Mouse (Mus musculus): ENCODE data around the gene Sgsm2. TPM values are rescaled to one million over a fixed set of nuclear protein-coding genes. Genes with fewer than 3 reads are reported as not detected.

The Sgsm2 gene
- polyA plus RNA-seq, 2 experiments: 1.1 to 2.6 TPM

DNA sequence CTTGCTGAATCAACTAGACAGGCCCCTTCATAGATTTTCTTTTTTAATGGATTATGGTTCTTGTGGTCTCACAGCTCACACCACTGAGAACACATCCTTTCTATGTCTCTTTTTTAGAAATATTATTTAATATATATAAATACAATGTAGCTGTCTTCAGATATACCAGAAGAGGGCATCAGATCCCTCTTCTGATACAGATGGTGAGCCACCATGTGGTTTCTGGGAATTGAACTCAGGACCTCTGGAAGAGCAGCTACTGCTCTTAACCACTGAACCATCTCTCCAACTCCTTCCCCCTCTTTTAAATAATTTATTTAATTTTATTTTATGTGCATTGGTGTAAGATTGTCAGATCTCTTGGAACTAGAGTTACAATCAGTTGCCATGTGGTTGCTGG, 86.7 kb downstream of the Sgsm2 start:
- no peak overlapping the region for H3K4me3 ChIP-seq (ENCODE audit: insufficient read depth in 1 of 2, low read depth in 2 of 2, low read length in 2 of 2)
- H3K36me3 ChIP-seq (replicated peaks; ENCODE audit: control insufficient read depth, insufficient read depth, low read depth): peaks cover 9% of the 10 kb centered on the region
- no peak overlapping the region for H3K4me2 ChIP-seq (ENCODE audit: low read depth)
- H3K27ac ChIP-seq: no peak overlapping the region
- H3K9me3 ChIP-seq (ENCODE audit: control insufficient read depth, low read length): no peaks in the 10 kb centered on the region
- ATAC-seq (ENCODE audit: insufficient read depth) (no peak), DNase-seq (ENCODE audit: low read depth in 3 of 3, low spot score in 3 of 3) (no peak)
- no peaks in the 10 kb centered on the region for H3K4me1 ChIP-seq (replicated peaks; ENCODE audit: control insufficient read depth in 2 of 2, insufficient read depth in 2 of 2, low read length in 1 of 2)
- no peak for TF ChIP-seq EP300 (IDR thresholded peaks at IDR 0.05; ENCODE audit: low read depth)
- TF ChIP-seq CTCF (IDR thresholded peaks at IDR 0.05; ENCODE audit: low read depth): peak; percentile 3; the same call in 1 of the 2 replicates
- H3K27me3 ChIP-seq (ENCODE audit: control insufficient read depth, insufficient read depth, low read length): no peaks in the 10 kb centered on the region
- H3K9ac ChIP-seq (replicated peaks): no peak overlapping the region

DNA sequence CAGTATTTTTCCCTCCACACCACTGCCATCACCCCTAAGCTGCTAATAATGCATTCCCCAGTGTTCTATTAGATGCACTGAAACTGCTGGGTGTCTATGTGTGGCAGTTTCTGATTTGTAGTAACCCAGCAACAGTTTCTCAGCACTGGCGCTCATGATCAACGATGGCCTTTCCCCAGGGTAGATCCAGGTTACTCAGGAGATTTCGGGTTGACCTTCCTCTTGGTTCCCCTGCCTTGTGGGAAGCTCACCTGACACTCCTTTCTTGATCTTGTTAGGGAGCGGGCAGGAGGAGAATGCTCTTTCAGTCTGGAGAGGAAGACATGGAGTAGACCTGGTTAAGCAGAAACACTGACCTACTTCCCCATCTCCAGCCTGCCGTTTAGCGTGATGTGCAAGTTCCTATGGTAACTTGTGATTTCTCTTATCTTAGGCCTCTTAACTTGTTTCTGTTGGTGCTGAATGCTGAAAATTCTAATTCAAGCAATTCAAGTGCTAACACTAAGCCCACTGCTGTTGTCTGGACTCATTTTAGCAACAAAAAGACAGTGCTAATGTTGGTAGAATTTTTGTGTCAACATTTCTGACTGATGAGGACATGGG, 88.5 kb downstream of the Sgsm2 start:
- H3K36me3 ChIP-seq (replicated peaks; ENCODE audit: control insufficient read depth, insufficient read depth, low read depth): peaks cover 13% of the 10 kb centered on the region
- no peak for DNase-seq (ENCODE audit: low read depth in 3 of 3, low spot score in 3 of 3)

DNA sequence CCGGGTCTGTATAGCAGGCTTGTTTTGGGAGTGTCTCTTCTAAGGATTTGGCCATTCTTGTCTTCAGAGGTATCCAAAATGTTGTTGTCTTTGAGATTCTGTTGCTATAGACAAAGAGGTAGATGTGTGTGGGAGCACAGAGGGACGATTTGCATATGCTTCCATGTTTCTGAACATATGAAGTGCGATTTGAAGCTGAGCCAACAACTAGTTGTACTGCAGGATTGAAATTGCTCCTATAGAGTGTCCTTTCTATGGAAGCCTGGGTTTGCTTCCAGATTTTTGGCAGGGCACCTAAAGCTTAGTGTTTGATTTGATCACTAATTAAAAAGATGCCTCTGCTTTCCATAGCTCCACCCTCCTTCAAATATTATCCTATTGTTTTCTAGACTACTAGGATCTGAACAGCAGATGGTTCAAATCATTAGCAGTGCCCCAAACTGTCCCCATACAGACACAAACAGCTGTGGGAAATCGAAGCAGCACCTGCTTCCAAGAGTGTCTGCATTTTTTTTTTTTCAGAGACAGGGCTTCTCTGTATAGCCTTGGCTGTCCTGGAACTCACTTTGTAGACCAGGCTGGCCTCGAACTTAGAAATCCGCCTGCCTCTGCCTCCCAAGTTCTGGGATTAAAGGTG, 89.5 kb downstream of the Sgsm2 start:
- no peak for ATAC-seq (ENCODE audit: insufficient read depth)
- no peak overlapping the region for H3K4me2 ChIP-seq (ENCODE audit: low read depth)
- H3K27me3 ChIP-seq (ENCODE audit: control insufficient read depth, insufficient read depth, low read length): no peaks in the 10 kb centered on the region
- no peaks in the 10 kb centered on the region for H3K9me3 ChIP-seq (ENCODE audit: control insufficient read depth, low read length)
- no peak overlapping the region for H3K27ac ChIP-seq
- H3K4me1 ChIP-seq (replicated peaks; ENCODE audit: control insufficient read depth in 2 of 2, insufficient read depth in 2 of 2, low read length in 1 of 2): no peaks in the 10 kb centered on the region
- DNase-seq (ENCODE audit: low read depth in 3 of 3, low spot score in 3 of 3): no peak
- H3K36me3 ChIP-seq (replicated peaks; ENCODE audit: control insufficient read depth, insufficient read depth, low read depth): peaks cover 9% of the 10 kb centered on the region
- TF ChIP-seq EP300 (IDR thresholded peaks at IDR 0.05; ENCODE audit: low read depth): no peak
- TF ChIP-seq CTCF (IDR thresholded peaks at IDR 0.05; ENCODE audit: low read depth): no peak
- 73% methylated on average over 6 of the region's 6 CpGs for whole genome bisulfite sequencing (ENCODE audit: insufficient replicate concordance)
- H3K9ac ChIP-seq (replicated peaks): no peak overlapping the region
- no peak overlapping the region for H3K4me3 ChIP-seq (ENCODE audit: insufficient read depth in 1 of 2, low read depth in 2 of 2, low read length in 2 of 2)

More for the DNA sequence above, 88.5 kb downstream of the Sgsm2 start:
- Histone ChIP-seq H3K4me1 (replicated peaks; ENCODE audit: control insufficient read depth in 2 of 2, insufficient read depth in 2 of 2, low read length in 1 of 2) (no peaks in the 10 kb centered on the region), H3K27ac (no peak overlapping the region), H3K27me3 (ENCODE audit: control insufficient read depth, insufficient read depth, low read length) (no peaks in the 10 kb centered on the region), H3K4me2 (ENCODE audit: low read depth) (no peak overlapping the region), H3K9ac (replicated peaks) (no peak overlapping the region), H3K9me3 (ENCODE audit: control insufficient read depth, low read length) (no peaks in the 10 kb centered on the region), H3K4me3 (ENCODE audit: insufficient read depth in 1 of 2, low read depth in 2 of 2, low read length in 2 of 2) (no peak overlapping the region)
- 78% methylated on average over 6 of the region's 6 CpGs for WGBS (ENCODE audit: insufficient replicate concordance)
- TF ChIP-seq EP300 (IDR thresholded peaks at IDR 0.05; ENCODE audit: low read depth) (no peak), CTCF (IDR thresholded peaks at IDR 0.05; ENCODE audit: low read depth) (no peak)
- no peak for ATAC-seq (ENCODE audit: insufficient read depth)

DNA sequence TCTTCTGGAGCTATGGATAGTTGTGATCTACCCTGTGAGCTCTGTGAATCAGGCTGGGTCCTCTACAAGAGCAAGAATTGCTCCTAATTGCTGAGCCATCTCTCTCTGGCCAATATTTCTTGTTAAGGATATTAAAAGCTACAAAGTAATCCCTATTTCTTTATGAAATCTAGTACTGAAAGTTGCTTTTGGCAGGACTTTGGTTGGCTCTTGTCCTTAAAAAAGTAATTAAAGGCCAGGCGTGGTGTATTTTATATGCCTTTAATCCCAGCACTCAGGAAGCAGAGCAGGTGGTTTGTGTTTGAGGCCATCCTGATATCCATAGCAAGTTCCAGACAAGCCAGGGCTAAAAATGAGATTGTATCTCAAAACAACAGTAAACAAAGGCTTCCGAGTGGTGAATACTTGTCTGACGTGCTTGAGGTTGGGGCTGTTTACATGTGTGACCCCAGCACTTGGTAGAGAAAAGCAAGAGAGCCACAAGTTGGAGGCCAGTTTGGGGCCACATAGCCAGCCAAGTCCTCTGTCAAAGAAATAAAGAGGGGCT, 92.7 kb downstream of the Sgsm2 start:
- no peak for TF ChIP-seq CTCF (IDR thresholded peaks at IDR 0.05; ENCODE audit: low read depth)
- no peak for TF ChIP-seq EP300 (IDR thresholded peaks at IDR 0.05; ENCODE audit: low read depth)
- WGBS (ENCODE audit: insufficient replicate concordance): 76% methylated on average over 3 of the region's 3 CpGs
- peaks cover 8% of the 10 kb centered on the region for H3K36me3 ChIP-seq (replicated peaks; ENCODE audit: control insufficient read depth, insufficient read depth, low read depth)

DNA sequence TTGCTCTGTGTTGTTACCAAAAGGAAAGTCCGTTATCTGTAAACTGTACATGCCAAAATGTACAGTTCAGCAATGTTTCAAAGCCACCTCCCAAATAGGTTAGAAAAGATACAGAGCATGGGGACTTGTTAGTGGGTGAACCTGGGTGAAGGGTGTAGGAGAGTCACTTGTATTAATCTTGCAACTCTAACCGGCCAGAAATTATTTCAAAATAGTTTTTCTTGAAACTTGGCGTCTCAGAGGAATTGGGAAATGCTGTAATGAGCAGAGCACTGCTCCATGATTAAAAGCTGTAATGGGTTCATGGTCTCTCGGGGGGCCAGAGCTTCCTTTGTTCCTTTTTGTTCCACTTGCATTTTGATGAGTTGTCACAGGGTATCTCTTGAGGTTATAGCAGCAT, 96.2 kb downstream of the Sgsm2 start:
- Histone ChIP-seq H3K9ac (replicated peaks) (no peak overlapping the region), H3K27ac (no peak overlapping the region), H3K4me3 (ENCODE audit: insufficient read depth in 1 of 2, low read depth in 2 of 2, low read length in 2 of 2) (no peak overlapping the region), H3K4me1 (replicated peaks; ENCODE audit: control insufficient read depth in 2 of 2, insufficient read depth in 2 of 2, low read length in 1 of 2) (no peaks in the 10 kb centered on the region), H3K36me3 (replicated peaks; ENCODE audit: control insufficient read depth, insufficient read depth, low read depth) (peaks cover 12% of the 10 kb centered on the region), H3K4me2 (ENCODE audit: low read depth) (no peak overlapping the region), H3K27me3 (ENCODE audit: control insufficient read depth, insufficient read depth, low read length) (no peaks in the 10 kb centered on the region), H3K9me3 (ENCODE audit: control insufficient read depth, low read length) (no peaks in the 10 kb centered on the region)
- no peak for DNase-seq (ENCODE audit: low read depth in 3 of 3, low spot score in 3 of 3)
- no peak for ATAC-seq (ENCODE audit: insufficient read depth)
- 62% methylated on average over 4 of the region's 4 CpGs for WGBS (ENCODE audit: insufficient replicate concordance)
- no peak for TF ChIP-seq EP300 (IDR thresholded peaks at IDR 0.05; ENCODE audit: low read depth)
- TF ChIP-seq CTCF (IDR thresholded peaks at IDR 0.05; ENCODE audit: low read depth): no peak

More for the DNA sequence above, 92.7 kb downstream of the Sgsm2 start:
- H3K27me3 ChIP-seq (ENCODE audit: control insufficient read depth, insufficient read depth, low read length): no peaks in the 10 kb centered on the region
- no peaks in the 10 kb centered on the region for H3K9me3 ChIP-seq (ENCODE audit: control insufficient read depth, low read length)
- H3K4me3 ChIP-seq (ENCODE audit: insufficient read depth in 1 of 2, low read depth in 2 of 2, low read length in 2 of 2): no peak overlapping the region
- H3K9ac ChIP-seq (replicated peaks): no peak overlapping the region
- H3K4me1 ChIP-seq (replicated peaks; ENCODE audit: control insufficient read depth in 2 of 2, insufficient read depth in 2 of 2, low read length in 1 of 2): no peaks in the 10 kb centered on the region
- no peak overlapping the region for H3K27ac ChIP-seq
- no peak for ATAC-seq (ENCODE audit: insufficient read depth)
- H3K4me2 ChIP-seq (ENCODE audit: low read depth): no peak overlapping the region
- DNase-seq (ENCODE audit: low read depth in 3 of 3, low spot score in 3 of 3): no peak

Small RNAs within 50 kb of the gene (microRNA-seq; reads per million reads assigned to microRNA genes)
- not detected for gene Mir6926

Other genes with a start within 250 kb of the Sgsm2 start
- 28.2 and 29.5 TPM in 2 replicates for gene Cluh, start 247.6 kb downstream of the Sgsm2 start, polyA plus RNA-seq (2012; rRNA removed)
- gene Cluh, start 247.6 kb downstream of the Sgsm2 start, polyA plus RNA-seq (2014; fragmentation: Nextera tagmentation; extraction: Ambion mirVana): 14.3 and 20.3 TPM in 2 replicates
- 11.1 and 18.2 TPM in 2 replicates for gene Pafah1b1, start 172.4 kb downstream of the Sgsm2 start, polyA plus RNA-seq (2012; rRNA removed)
- 42.1 and 43.8 TPM in 2 replicates for gene Pafah1b1, start 172.4 kb downstream of the Sgsm2 start, polyA plus RNA-seq (2014; fragmentation: Nextera tagmentation; extraction: Ambion mirVana)
- gene Mettl16, start 126.2 kb downstream of the Sgsm2 start, polyA plus RNA-seq (2012; rRNA removed): 3.1 and 9.3 TPM in 2 replicates
- 14.6 and 16.5 TPM in 2 replicates for gene Mettl16, start 126.2 kb downstream of the Sgsm2 start, polyA plus RNA-seq (2014; fragmentation: Nextera tagmentation; extraction: Ambion mirVana)
- 2.5 TPM in 2 replicates for gene Mnt, start 66.1 kb downstream of the Sgsm2 start, polyA plus RNA-seq (2012; rRNA removed)
- 1.0 and 1.2 TPM in 2 replicates for gene Mnt, start 66.1 kb downstream of the Sgsm2 start, polyA plus RNA-seq (2014; fragmentation: Nextera tagmentation; extraction: Ambion mirVana)
- 13.4 and 17.9 TPM in 2 replicates for gene Tsr1, start 1.0 kb upstream of the Sgsm2 start, polyA plus RNA-seq (2012; rRNA removed)
- 26.3 and 29.4 TPM in 2 replicates for gene Tsr1, start 1.0 kb upstream of the Sgsm2 start, polyA plus RNA-seq (2014; fragmentation: Nextera tagmentation; extraction: Ambion mirVana)
- 5.9 TPM in 2 replicates for gene Smg6, start 28.8 kb upstream of the Sgsm2 start, polyA plus RNA-seq (2012; rRNA removed)
- gene Smg6, start 28.8 kb upstream of the Sgsm2 start, polyA plus RNA-seq (2014; fragmentation: Nextera tagmentation; extraction: Ambion mirVana): 3.2 and 3.4 TPM in 2 replicates
- gene Srr, start 28.9 kb upstream of the Sgsm2 start, polyA plus RNA-seq (2012; rRNA removed): 1.3 and 1.9 TPM in 2 replicates
- 4.6 and 5.3 TPM in 2 replicates for gene Srr, start 28.9 kb upstream of the Sgsm2 start, polyA plus RNA-seq (2014; fragmentation: Nextera tagmentation; extraction: Ambion mirVana)

Data from liver, embryonic 14.5 days (tissue).